Mouse (Mus musculus) hindbrain, embryonic 16.5 days (tissue): ENCODE results near the gene Ctrc. TPM values are rescaled to one million over a fixed set of nuclear protein-coding genes. Genes with fewer than 3 reads are reported as not detected.
"Not testable (repeated sequence)": the region's sequence is repeated elsewhere in the genome, so short reads cannot be mapped to it uniquely, and the experiment has no call there.

Experiments used
- ATAC-seq: fragments of 200-750 bp; cut with Nextera tagmentation; 2 replicates; pipeline ENCODE4 v1.8.0; 2017; ENCODE audit warnings: moderate TSS enrichment, moderate library complexity
- H3K27ac ChIP-seq: fragments of 300-500 bp; sonication (generic); 2 replicates; pipeline ENCODE4 v1.5.1; 2014; ENCODE audit warnings: low read depth, mild to moderate bottlenecking, control low read depth, low read length, moderate library complexity
- H3K27me3 ChIP-seq: fragments of 300-500 bp; sonication (generic); replicated peaks from 2 replicates; pipeline ENCODE4 v1.6.1; 2014; ENCODE audit warnings: low read length; ENCODE audit not compliant: control insufficient read depth, insufficient read depth
- H3K36me3 ChIP-seq: fragments of 300-500 bp; sonication (generic); 2 replicates; pipeline ENCODE4 v1.6.1; 2014; ENCODE audit warnings: mild to moderate bottlenecking, low read length, moderate library complexity, mixed read lengths; ENCODE audit not compliant: control insufficient read depth, insufficient read depth
- H3K4me1 ChIP-seq: fragments of 300-500 bp; sonication (generic); 2 replicates; pipeline ENCODE4 v1.6.1; 2014; ENCODE audit warnings: low read depth, low read length; ENCODE audit not compliant: control insufficient read depth, insufficient read depth
- H3K4me2 ChIP-seq: fragments of 300-500 bp; sonication (generic); 2 replicates; pipeline ENCODE4 v1.6.1; 2014; ENCODE audit warnings: mild to moderate bottlenecking, low read length, control low read depth, moderate library complexity
- H3K4me3 ChIP-seq: fragments of 300-500 bp; sonication (generic); 2 replicates; pipeline ENCODE4 v1.5.1; 2014; ENCODE audit warnings: mild to moderate bottlenecking, low read length, control low read depth, moderate library complexity
- H3K9ac ChIP-seq: fragments of 300-500 bp; sonication (generic); 2 replicates; pipeline ENCODE4 v1.6.1; 2014; ENCODE audit warnings: low read depth, mild to moderate bottlenecking, control low read depth, low read length, moderate library complexity
- H3K9me3 ChIP-seq: fragments of 300-500 bp; sonication (generic); 2 replicates; pipeline ENCODE4 v1.6.1; 2014; ENCODE audit warnings: mild to moderate bottlenecking, low read length, moderate library complexity; ENCODE audit not compliant: control insufficient read depth
- WGBS: fragments of 180-500 bp; shearing (Covaris S2); extraction: QIAGEN DNeasy Blood & Tissue Kit; methylation state at CpG from one replicate; pipeline ENCODE4 v1.1.7; 2014; 5-methylcytosine and 5-hydroxymethylcytosine counted together
- polyA plus RNA-seq: library from polyadenylated mRNA; unstranded; fragments of >200 nt; fragmentation: Nextera tagmentation; extraction: Ambion mirVana; gene quantifications from 2 replicates; pipeline ENCODE4 v1.2.1, GENCODE M21; 2015

The Ctrc gene
- polyA plus RNA-seq, 1 experiment from 2014 or later = not detected

DNA sequence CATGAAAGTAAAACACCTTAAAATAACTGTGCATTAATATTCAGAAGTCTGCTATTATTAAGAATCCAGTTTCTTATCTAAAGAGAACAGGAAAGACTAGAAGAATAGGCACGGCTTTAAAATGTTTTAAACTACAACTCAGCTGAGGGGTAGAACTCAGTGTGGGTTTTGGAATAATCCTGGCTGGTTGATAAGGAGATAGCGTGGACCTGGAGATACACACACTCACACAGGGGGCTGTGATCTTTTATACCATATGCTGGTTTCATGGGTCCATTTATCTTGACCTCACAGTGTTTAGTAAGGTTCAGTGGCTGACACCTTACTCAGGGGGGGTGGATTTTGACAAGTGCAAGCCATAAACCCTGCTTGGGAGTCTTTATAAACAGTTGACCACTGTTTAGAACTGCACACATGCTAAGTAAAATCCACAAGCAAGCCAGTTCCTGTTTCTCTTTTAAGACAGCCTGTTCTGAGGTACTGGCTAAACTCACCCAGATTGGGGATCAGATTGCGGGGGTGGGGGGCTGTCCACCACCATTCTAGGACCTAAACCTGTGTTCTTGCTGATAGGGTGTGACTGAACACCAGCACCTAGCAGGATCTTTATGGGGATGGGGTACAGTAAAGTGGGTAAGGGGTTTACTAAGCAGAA is 56.5 kb downstream of the Ctrc start:
- Histone ChIP-seq H3K4me2 (peak overlapping the region; percentile 92), H3K36me3 (peaks cover 2% of the 10 kb centered on the region), H3K27me3 (no peaks in the 10 kb centered on the region), H3K4me1 (peaks cover 5% of the 10 kb centered on the region), H3K27ac (peak overlapping the region; percentile 84), H3K9ac (peak overlapping the region; percentile 92), H3K4me3 (peak overlapping the region; percentile 89), H3K9me3 (no peaks in the 10 kb centered on the region)
- no peak for ATAC-seq
- 61% methylated on average over 3 of the region's 3 CpGs for WGBS

DNA sequence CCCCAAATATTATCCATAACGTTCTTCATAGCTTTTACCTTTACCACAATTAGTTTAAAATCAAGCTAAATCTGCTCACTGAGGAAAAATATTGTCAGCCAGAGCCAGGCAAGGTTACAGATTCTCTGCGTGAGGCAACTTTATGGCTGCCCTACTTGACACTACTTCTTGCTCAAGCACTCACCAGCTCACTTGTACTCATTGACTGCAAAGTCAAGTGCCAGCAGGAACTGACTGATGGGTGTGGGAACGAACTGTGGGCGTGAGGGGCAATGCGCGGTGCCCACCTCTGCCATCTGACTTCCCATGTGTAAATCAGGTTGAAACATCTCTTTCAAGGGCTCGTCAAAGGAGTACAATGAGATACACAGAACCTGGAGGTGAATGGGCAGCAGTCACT is 58.7 kb downstream of the Ctrc start:
- Histone ChIP-seq H3K27me3 (no peaks in the 10 kb centered on the region), H3K27ac (no peak overlapping the region), H3K4me3 (no peak overlapping the region), H3K36me3 (peaks cover 15% of the 10 kb centered on the region), H3K9ac (no peak overlapping the region), H3K9me3 (no peaks in the 10 kb centered on the region), H3K4me2 (no peak overlapping the region), H3K4me1 (peaks cover 5% of the 10 kb centered on the region)
- 94% methylated on average over 7 of the region's 7 CpGs for WGBS
- no peak for ATAC-seq

GRCm38 (mm10) chr4:141787046-141787445 is 59.1 kb downstream of the Ctrc start:
- H3K9me3 ChIP-seq = no peaks in the 10 kb centered on the region
- H3K4me2 ChIP-seq = no peak overlapping the region
- no peak for ATAC-seq
- no peak overlapping the region for H3K4me3 ChIP-seq
- WGBS = 70% methylated on average over 6 of the region's 6 CpGs
- peaks cover 19% of the 10 kb centered on the region for H3K36me3 ChIP-seq
- no peak overlapping the region for H3K27ac ChIP-seq
- no peak overlapping the region for H3K9ac ChIP-seq
- peaks cover 5% of the 10 kb centered on the region for H3K4me1 ChIP-seq
- no peaks in the 10 kb centered on the region for H3K27me3 ChIP-seq

DNA sequence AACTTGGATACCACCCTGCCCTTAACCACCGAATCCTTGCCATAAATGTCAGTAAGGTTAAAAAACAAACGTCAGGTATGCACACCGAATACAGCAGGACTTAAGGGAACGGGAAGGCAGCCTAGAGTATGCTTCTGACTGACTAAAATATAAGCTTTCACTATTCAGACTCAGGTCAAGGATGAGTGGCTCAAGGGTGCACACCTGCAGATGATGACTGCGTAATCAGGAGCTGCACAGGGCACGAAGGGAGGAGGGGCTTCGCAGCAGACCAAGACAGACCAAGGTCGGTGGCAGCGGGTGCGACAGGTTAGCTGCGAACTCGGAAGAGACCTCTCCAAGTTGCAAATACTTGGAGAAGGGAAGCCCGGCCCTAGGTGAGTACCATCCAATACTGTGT is 60.0 kb downstream of the Ctrc start:
- 96% methylated on average over 13 of the region's 13 CpGs for WGBS

GRCm38 (mm10) chr4:141784835-141785234 is 61.3 kb downstream of the Ctrc start:
- Histone ChIP-seq H3K9me3 (no peaks in the 10 kb centered on the region), H3K4me3 (no peak overlapping the region), H3K9ac (no peak overlapping the region), H3K4me1 (peaks cover 4% of the 10 kb centered on the region), H3K4me2 (no peak overlapping the region), H3K36me3 (peaks cover 36% of the 10 kb centered on the region), H3K27ac (no peak overlapping the region), H3K27me3 (no peaks in the 10 kb centered on the region)
- ATAC-seq = no peak
- 81% methylated on average over 5 of the region's 5 CpGs for WGBS

More for the DNA sequence above, 60.0 kb downstream of the Ctrc start:
- H3K4me2 ChIP-seq = no peak overlapping the region
- no peak for ATAC-seq
- H3K36me3 ChIP-seq = peaks cover 28% of the 10 kb centered on the region
- H3K4me3 ChIP-seq = no peak overlapping the region
- H3K27me3 ChIP-seq = no peaks in the 10 kb centered on the region
- H3K9ac ChIP-seq = no peak overlapping the region
- H3K27ac ChIP-seq = no peak overlapping the region
- no peaks in the 10 kb centered on the region for H3K9me3 ChIP-seq
- peaks cover 5% of the 10 kb centered on the region for H3K4me1 ChIP-seq

DNA sequence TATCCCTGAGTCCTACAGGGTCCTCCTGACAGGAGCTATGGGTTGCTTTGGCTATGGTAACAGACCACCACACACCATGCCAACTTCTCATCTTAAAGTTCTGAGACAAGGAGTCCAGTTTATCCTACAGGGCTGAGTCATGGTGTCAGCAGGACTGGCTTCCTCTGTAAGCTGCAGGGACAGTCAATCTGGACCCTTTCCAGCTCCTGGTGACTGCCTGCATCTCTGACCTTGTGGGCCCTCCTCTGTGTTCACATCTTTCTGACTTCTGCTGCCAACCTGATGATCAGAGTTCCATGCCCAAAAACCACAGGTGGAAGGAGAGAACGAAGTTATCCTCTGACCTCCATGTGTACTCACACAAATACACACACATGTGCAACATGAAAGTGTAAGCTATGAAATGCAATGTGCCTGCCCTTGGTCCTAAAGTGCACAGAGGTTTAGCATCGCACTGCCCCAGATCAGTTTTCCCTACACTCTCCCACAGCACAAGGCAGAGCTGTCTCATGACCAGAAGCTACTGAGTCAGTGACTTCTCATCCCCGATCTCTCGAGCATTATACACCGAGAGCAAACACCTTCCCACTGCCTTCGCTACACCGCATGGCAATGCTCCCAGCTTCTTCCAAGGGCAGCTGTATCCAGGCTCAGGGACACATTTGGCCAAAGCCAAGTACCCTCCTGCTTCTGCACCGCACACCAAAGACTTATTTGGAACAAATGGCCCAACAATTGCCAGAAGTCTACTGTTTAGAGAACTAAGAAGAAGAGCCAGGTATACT is 64.8 kb downstream of the Ctrc start:
- Histone ChIP-seq H3K4me2 (no peak overlapping the region), H3K27ac (no peak overlapping the region), H3K36me3 (peaks cover 55% of the 10 kb centered on the region), H3K9ac (no peak overlapping the region), H3K9me3 (no peaks in the 10 kb centered on the region), H3K4me1 (no peaks in the 10 kb centered on the region), H3K27me3 (no peaks in the 10 kb centered on the region), H3K4me3 (no peak overlapping the region)
- no peak for ATAC-seq
- 97% methylated on average over 8 of the region's 8 CpGs for WGBS

- H3K4me2 ChIP-seq = no peak overlapping the region
- no peak overlapping the region for H3K4me3 ChIP-seq
- no peak overlapping the region for H3K9ac ChIP-seq
- H3K4me1 ChIP-seq = no peaks in the 10 kb centered on the region
- H3K9me3 ChIP-seq = no peaks in the 10 kb centered on the region
- H3K27ac ChIP-seq = no peak overlapping the region
- 95% methylated on average over 8 of the region's 8 CpGs for WGBS
- peaks cover 60% of the 10 kb centered on the region for H3K36me3 ChIP-seq
- ATAC-seq = no peak
- H3K27me3 ChIP-seq = no peaks in the 10 kb centered on the region
Observed at GRCm38 (mm10) chr4:141779828-141780227, 66.3 kb downstream of the Ctrc start.

DNA sequence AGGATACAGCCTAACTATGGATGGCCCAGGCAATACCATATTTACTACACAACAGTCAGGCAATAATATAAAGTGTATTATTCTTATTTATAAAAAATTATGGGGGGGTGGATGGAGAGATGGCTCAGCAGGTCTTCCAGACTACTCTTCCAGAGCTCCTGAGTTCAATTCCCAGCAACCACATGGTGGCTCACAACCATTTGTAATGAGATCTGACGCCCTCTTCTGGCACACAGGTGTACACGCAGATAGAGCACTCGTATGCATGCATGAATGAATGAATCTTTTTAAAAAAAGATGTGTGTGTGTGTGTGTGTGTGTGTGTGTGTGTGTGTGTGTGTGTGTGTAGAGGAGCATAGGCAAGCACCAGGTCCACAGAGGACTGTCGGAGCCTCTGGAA is 73.1 kb downstream of the Ctrc start:
- ATAC-seq = not testable (repeated sequence)

DNA sequence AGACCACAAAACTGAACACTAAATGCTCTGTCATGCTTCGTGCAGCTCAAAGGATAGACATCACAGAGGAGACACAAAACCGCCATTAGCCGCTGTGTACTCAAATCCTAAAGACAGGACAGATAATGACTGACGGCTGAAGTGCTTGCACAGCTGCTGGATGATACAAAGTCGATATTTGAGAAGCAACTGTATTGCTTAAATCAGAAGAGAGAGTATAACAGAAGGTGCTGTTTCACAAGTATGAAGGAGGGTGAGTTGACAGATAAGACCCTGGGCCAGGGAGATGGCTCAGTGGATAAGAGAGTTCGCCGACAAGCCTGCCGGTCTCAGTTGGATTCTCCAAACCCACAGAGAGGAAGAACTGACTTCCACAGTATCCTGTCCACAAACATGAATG is 74.3 kb downstream of the Ctrc start:
- Histone ChIP-seq H3K9ac (no peak overlapping the region), H3K4me1 (peaks cover 11% of the 10 kb centered on the region), H3K4me2 (no peak overlapping the region), H3K36me3 (peaks cover 46% of the 10 kb centered on the region), H3K27ac (no peak overlapping the region), H3K27me3 (no peaks in the 10 kb centered on the region), H3K9me3 (no peaks in the 10 kb centered on the region), H3K4me3 (no peak overlapping the region)
- WGBS = 95% methylated on average over 8 of the region's 8 CpGs
- no peak for ATAC-seq

More for the DNA sequence above, 73.1 kb downstream of the Ctrc start:
- peaks cover 50% of the 10 kb centered on the region for H3K36me3 ChIP-seq
- H3K4me3 ChIP-seq, H3K4me2 ChIP-seq, H3K9ac ChIP-seq, H3K27ac ChIP-seq, H3K27me3 ChIP-seq, H3K9me3 ChIP-seq, H3K4me1 ChIP-seq: not testable (repeated sequence)
- WGBS = 84% methylated on average over 4 of the region's 4 CpGs
